Mouse (Mus musculus): ENCODE results near the gene Plch1. TPM values are rescaled to one million over a fixed set of nuclear protein-coding genes. Genes with fewer than 3 reads are reported as not detected.

The Plch1 gene
- total and polyA plus RNA-seq, 3 experiments: 0.07 to 0.14 TPM; not detected in 1

GRCm38 (mm10) chr3:63851125-63851698 is 48.1 kb downstream of the Plch1 start:
- Histone ChIP-seq H3K4me1 (ENCODE audit: control insufficient read depth, insufficient read depth, low read length) (no peaks in the 10 kb centered on the region), H3K27ac (no peak overlapping the region), H3K4me3 (no peak overlapping the region), H3K36me3 (ENCODE audit: control insufficient read depth, insufficient read depth, low read length) (no peaks in the 10 kb centered on the region), H3K79me2 (replicated peaks; ENCODE audit: control insufficient read depth, insufficient read depth, low read length) (no peaks in the 10 kb centered on the region), H3K9ac (ENCODE audit: low read depth, low read length) (no peak overlapping the region), H3K27me3 (ENCODE audit: control insufficient read depth, insufficient read depth, low read length) (no peaks in the 10 kb centered on the region)
- intact Hi-C loops (cut with DNase I): no loop called here
- TF ChIP-seq CTCF (IDR thresholded peaks at IDR 0.05): no peak
- no peak for TF ChIP-seq POLR2A (IDR thresholded peaks at IDR 0.05; ENCODE audit: insufficient read depth, low read depth, low read length)
- no peak for TF ChIP-seq EP300 (IDR thresholded peaks at IDR 0.05; ENCODE audit: insufficient read depth, low read depth, low read length)
- 71% methylated on average over 12 of the region's 12 CpGs for WGBS
- DNase-seq: no peak

- Histone ChIP-seq H3K27me3 (ENCODE audit: control insufficient read depth, insufficient read depth, low read length) (no peaks in the 10 kb centered on the region), H3K9ac (ENCODE audit: low read depth, low read length) (no peak overlapping the region), H3K27ac (no peak overlapping the region), H3K4me3 (no peak overlapping the region), H3K36me3 (ENCODE audit: control insufficient read depth, insufficient read depth, low read length) (no peaks in the 10 kb centered on the region), H3K79me2 (replicated peaks; ENCODE audit: control insufficient read depth, insufficient read depth, low read length) (no peaks in the 10 kb centered on the region), H3K4me1 (ENCODE audit: control insufficient read depth, insufficient read depth, low read length) (no peaks in the 10 kb centered on the region)
- no peak for TF ChIP-seq EP300 (IDR thresholded peaks at IDR 0.05; ENCODE audit: insufficient read depth, low read depth, low read length)
- TF ChIP-seq CTCF (IDR thresholded peaks at IDR 0.05): no peak
- TF ChIP-seq POLR2A (IDR thresholded peaks at IDR 0.05; ENCODE audit: insufficient read depth, low read depth, low read length): no peak
- no peak for DNase-seq
- 66% methylated on average over 10 of the region's 10 CpGs for WGBS
- intact Hi-C loops (cut with DNase I): no loop called here
These were observed 49.4 kb downstream of the Plch1 start for GRCm38 (mm10) chr3:63849765-63850346.

- Histone ChIP-seq H3K36me3 (ENCODE audit: control insufficient read depth, insufficient read depth, low read length) (no peaks in the 10 kb centered on the region), H3K4me1 (ENCODE audit: control insufficient read depth, insufficient read depth, low read length) (no peaks in the 10 kb centered on the region), H3K27me3 (ENCODE audit: control insufficient read depth, insufficient read depth, low read length) (no peaks in the 10 kb centered on the region), H3K4me3 (no peak overlapping the region), H3K27ac (no peak overlapping the region), H3K9ac (ENCODE audit: low read depth, low read length) (no peak overlapping the region), H3K79me2 (replicated peaks; ENCODE audit: control insufficient read depth, insufficient read depth, low read length) (no peaks in the 10 kb centered on the region)
- no peak for DNase-seq
- intact Hi-C loops (cut with DNase I): no loop called here
- 57% methylated on average over 4 of the region's 4 CpGs for WGBS
- TF ChIP-seq EP300 (IDR thresholded peaks at IDR 0.05; ENCODE audit: insufficient read depth, low read depth, low read length) (no peak), POLR2A (IDR thresholded peaks at IDR 0.05; ENCODE audit: insufficient read depth, low read depth, low read length) (no peak), CTCF (IDR thresholded peaks at IDR 0.05) (no peak)
These were observed 55.1 kb downstream of the Plch1 start for GRCm38 (mm10) chr3:63844141-63844540.

GRCm38 (mm10) chr3:63842436-63842835 is 56.8 kb downstream of the Plch1 start:
- no peaks in the 10 kb centered on the region for H3K27me3 ChIP-seq (ENCODE audit: control insufficient read depth, insufficient read depth, low read length)
- H3K4me3 ChIP-seq: no peak overlapping the region
- 72% methylated on average over 4 of the region's 4 CpGs for WGBS
- H3K36me3 ChIP-seq (ENCODE audit: control insufficient read depth, insufficient read depth, low read length): peaks cover 2% of the 10 kb centered on the region; the same call in 1 of the 2 replicates
- no peak overlapping the region for H3K27ac ChIP-seq
- no peak for DNase-seq
- H3K4me1 ChIP-seq (ENCODE audit: control insufficient read depth, insufficient read depth, low read length): peaks cover 4% of the 10 kb centered on the region; the same call in 1 of the 2 replicates
- H3K9ac ChIP-seq (ENCODE audit: low read depth, low read length): no peak overlapping the region
- intact Hi-C loops (cut with DNase I): no loop called here
- no peak for TF ChIP-seq EP300 (IDR thresholded peaks at IDR 0.05; ENCODE audit: insufficient read depth, low read depth, low read length)
- TF ChIP-seq POLR2A (IDR thresholded peaks at IDR 0.05; ENCODE audit: insufficient read depth, low read depth, low read length): no peak
- no peak for TF ChIP-seq CTCF (IDR thresholded peaks at IDR 0.05)
- no peaks in the 10 kb centered on the region for H3K79me2 ChIP-seq (replicated peaks; ENCODE audit: control insufficient read depth, insufficient read depth, low read length)

GRCm38 (mm10) chr3:63837750-63838149 is 61.5 kb downstream of the Plch1 start:
- Histone ChIP-seq H3K36me3 (ENCODE audit: control insufficient read depth, insufficient read depth, low read length) (peaks cover 2% of the 10 kb centered on the region; the same call in 1 of the 2 replicates), H3K4me1 (ENCODE audit: control insufficient read depth, insufficient read depth, low read length) (peaks cover 4% of the 10 kb centered on the region; the same call in 1 of the 2 replicates), H3K27ac (no peak overlapping the region; the same call in 1 of the 2 replicates), H3K79me2 (replicated peaks; ENCODE audit: control insufficient read depth, insufficient read depth, low read length) (no peaks in the 10 kb centered on the region), H3K4me3 (no peak overlapping the region), H3K27me3 (ENCODE audit: control insufficient read depth, insufficient read depth, low read length) (no peaks in the 10 kb centered on the region), H3K9ac (ENCODE audit: low read depth, low read length) (no peak overlapping the region)
- TF ChIP-seq POLR2A (IDR thresholded peaks at IDR 0.05; ENCODE audit: insufficient read depth, low read depth, low read length) (no peak), CTCF (IDR thresholded peaks at IDR 0.05) (no peak), EP300 (IDR thresholded peaks at IDR 0.05; ENCODE audit: insufficient read depth, low read depth, low read length) (no peak)
- intact Hi-C loops (cut with DNase I): no loop called here
- no peak for DNase-seq

- WGBS: 82% methylated on average over 8 of the region's 8 CpGs
These were observed 62.2 kb downstream of the Plch1 start for GRCm38 (mm10) chr3:63836937-63837632.

More at GRCm38 (mm10) chr3:63836937-63837632, 62.2 kb downstream of the Plch1 start:
- intact Hi-C loops (cut with DNase I): no loop called here
- H3K27me3 ChIP-seq (ENCODE audit: control insufficient read depth, insufficient read depth, low read length): no peaks in the 10 kb centered on the region
- peaks cover 2% of the 10 kb centered on the region; the same call in 1 of the 2 replicates for H3K36me3 ChIP-seq (ENCODE audit: control insufficient read depth, insufficient read depth, low read length)
- no peaks in the 10 kb centered on the region for H3K79me2 ChIP-seq (replicated peaks; ENCODE audit: control insufficient read depth, insufficient read depth, low read length)
- no peak overlapping the region for H3K27ac ChIP-seq
- no peak overlapping the region for H3K4me3 ChIP-seq
- no peak for TF ChIP-seq POLR2A (IDR thresholded peaks at IDR 0.05; ENCODE audit: insufficient read depth, low read depth, low read length)
- TF ChIP-seq CTCF (IDR thresholded peaks at IDR 0.05): no peak
- TF ChIP-seq EP300 (IDR thresholded peaks at IDR 0.05; ENCODE audit: insufficient read depth, low read depth, low read length): no peak
- no peak overlapping the region for H3K9ac ChIP-seq (ENCODE audit: low read depth, low read length)
- peaks cover 4% of the 10 kb centered on the region; the same call in 1 of the 2 replicates for H3K4me1 ChIP-seq (ENCODE audit: control insufficient read depth, insufficient read depth, low read length)
- no peak for DNase-seq

Measured in heart, adult 2 months (tissue).